Mouse (Mus musculus): ENCODE data around the gene Slc30a5.

Slc30a5 gene

GRCm38 (mm10) chr13:100755329-100755728 is 77.9 kb downstream of the Slc30a5 start:
- DNase-seq (ENCODE audit: low read depth): no peak

GRCm38 (mm10) chr13:100754186-100754585 is 79.0 kb downstream of the Slc30a5 start:
- DNase-seq (ENCODE audit: low read depth): no peak

GRCm38 (mm10) chr13:100753011-100753410 is 80.2 kb downstream of the Slc30a5 start:
- DNase-seq (ENCODE audit: low read depth): no peak
